Mouse (Mus musculus): Measurements from ENCODE around the gene Rps6kb1.

GRCm38 (mm10) chr11:86573646-86574231, 29.1 kb upstream of the Rps6kb1 start:
- TF ChIP-seq CTCF (IDR thresholded peaks at IDR 0.05; ENCODE audit: low read depth) = no peak
- TF ChIP-seq EP300 (optimal IDR thresholded peaks at IDR 0.05) = no peak
